Mouse (Mus musculus) midbrain, embryonic 13.5 days (tissue): ENCODE measurements at regions not wholly inside any gene's neighbourhood (a gene's known extent, or its start where the extent isn't known, plus 50 kb on each side); places are given as distances from the start of the nearest gene placed in this dataset.

ENCODE experiments used
- ATAC-seq: fragments of 200-750 bp; cut with Nextera tagmentation; 2 replicates; pipeline ENCODE4 v1.8.0; 2017; ENCODE audit warnings: mild to moderate bottlenecking, moderate TSS enrichment, moderate library complexity
- H3K27ac ChIP-seq: fragments of 300-500 bp; sonication (generic); 2 replicates; pipeline ENCODE4 v1.5.1; 2015; ENCODE audit warnings: inconsistent platforms, mild to moderate bottlenecking, moderate library complexity
- H3K27me3 ChIP-seq: fragments of 300-500 bp; sonication (generic); 2 replicates; pipeline ENCODE4 v1.6.1; 2015; ENCODE audit warnings: mild to moderate bottlenecking, inconsistent platforms
- H3K36me3 ChIP-seq: fragments of 300-500 bp; sonication (generic); 2 replicates; pipeline ENCODE4 v1.6.1; 2015; ENCODE audit warnings: mild to moderate bottlenecking, inconsistent platforms
- H3K4me1 ChIP-seq: fragments of 300-500 bp; sonication (generic); replicated peaks from 2 replicates; pipeline ENCODE4 v1.6.1; 2015; ENCODE audit warnings: inconsistent platforms
- H3K4me2 ChIP-seq: fragments of 300-500 bp; sonication (generic); replicated peaks from 2 replicates; pipeline ENCODE4 v1.6.1; 2015; ENCODE audit warnings: moderate library complexity, mild to moderate bottlenecking, inconsistent platforms
- H3K4me3 ChIP-seq: fragments of 300-500 bp; sonication (generic); replicated peaks from 2 replicates; pipeline ENCODE4 v1.5.1; 2015; ENCODE audit warnings: mild to moderate bottlenecking, inconsistent platforms
- H3K9ac ChIP-seq: fragments of 300-500 bp; sonication (generic); replicated peaks from 2 replicates; pipeline ENCODE4 v1.6.1; 2015; ENCODE audit warnings: mild to moderate bottlenecking, inconsistent platforms
- H3K9me3 ChIP-seq: fragments of 300-500 bp; sonication (generic); 2 replicates; pipeline ENCODE4 v1.6.1; 2016; ENCODE audit warnings: mild to moderate bottlenecking, inconsistent platforms
- WGBS: fragments of 180-500 bp; shearing (Covaris S2); methylation state at CpG from one replicate; pipeline ENCODE4 v1.1.7; 2015; 5-methylcytosine and 5-hydroxymethylcytosine counted together

GRCm38 (mm10) chr9:82484341-82484740, 345.0 kb upstream of the Irak1bp1 start:
- Histone ChIP-seq H3K9me3 (no peaks in the 10 kb centered on the region), H3K27me3 (no peaks in the 10 kb centered on the region), H3K4me2 (no peak overlapping the region), H3K4me3 (no peak overlapping the region), H3K27ac (no peak overlapping the region), H3K36me3 (no peaks in the 10 kb centered on the region), H3K9ac (no peak overlapping the region), H3K4me1 (no peaks in the 10 kb centered on the region)
- WGBS, result 79% methylated on average over 1 of the region's 1 CpGs
- no peak for ATAC-seq

DNA sequence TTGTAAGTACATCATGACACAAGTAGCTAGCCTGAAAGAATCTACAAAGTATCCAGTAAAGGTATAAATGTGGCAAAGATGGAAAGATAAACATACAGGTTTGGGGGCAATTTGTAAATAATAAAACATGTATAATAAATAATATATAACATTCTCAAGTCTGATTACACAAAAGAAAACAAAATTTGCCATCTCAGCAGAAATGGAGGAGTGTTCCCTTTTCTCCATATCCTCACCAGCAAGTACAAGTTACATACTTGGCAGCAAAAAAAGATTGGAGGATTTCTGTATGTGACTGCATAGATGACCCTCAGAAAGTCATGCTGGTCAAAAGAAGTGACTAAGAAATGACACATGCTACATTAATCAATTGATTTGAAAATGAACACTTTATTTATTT, 335.9 kb upstream of the Irak1bp1 start:
- no peak for ATAC-seq
- H3K27ac ChIP-seq, result no peak overlapping the region
- no peak overlapping the region for H3K4me2 ChIP-seq
- no peak overlapping the region for H3K4me3 ChIP-seq
- no peaks in the 10 kb centered on the region for H3K4me1 ChIP-seq
- H3K27me3 ChIP-seq, result no peaks in the 10 kb centered on the region
- no peaks in the 10 kb centered on the region for H3K36me3 ChIP-seq
- H3K9me3 ChIP-seq, result no peaks in the 10 kb centered on the region
- no peak overlapping the region for H3K9ac ChIP-seq

GRCm38 (mm10) chr9:82510014-82510413, 319.3 kb upstream of the Irak1bp1 start:
- no peaks in the 10 kb centered on the region for H3K9me3 ChIP-seq
- WGBS, result 27% methylated on average over 2 of the region's 2 CpGs
- no peak for ATAC-seq

DNA sequence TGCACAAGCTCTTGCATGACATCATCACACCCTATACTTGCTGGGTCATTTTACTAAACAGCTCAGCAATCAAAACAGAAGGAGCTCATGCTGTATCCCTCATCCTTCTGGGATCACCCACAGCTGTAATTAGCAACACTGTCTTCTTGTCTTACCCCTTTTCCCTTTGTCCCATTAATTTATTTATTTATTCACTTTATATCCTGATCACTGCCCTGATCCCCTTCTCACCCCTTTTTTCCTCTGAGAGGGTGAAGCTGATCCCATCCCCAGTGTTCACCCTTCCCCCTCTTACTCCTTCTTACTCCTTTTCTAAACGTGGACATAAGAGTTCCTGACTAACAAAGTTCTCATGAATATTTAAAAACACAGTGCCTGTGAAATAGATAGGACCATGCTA, 310.3 kb upstream of the Irak1bp1 start:
- Histone ChIP-seq H3K4me3 (no peak overlapping the region), H3K27ac (no peak overlapping the region), H3K9me3 (no peaks in the 10 kb centered on the region), H3K27me3 (no peaks in the 10 kb centered on the region), H3K9ac (no peak overlapping the region), H3K4me1 (no peaks in the 10 kb centered on the region), H3K4me2 (no peak overlapping the region), H3K36me3 (no peaks in the 10 kb centered on the region)
- WGBS, result 8% methylated on average over 1 of the region's 1 CpGs
- ATAC-seq, result 0 out of 2 replicates have a peak, but pooled peaks have one; percentile 55

More at GRCm38 (mm10) chr9:82510014-82510413, 319.3 kb upstream of the Irak1bp1 start:
- Histone ChIP-seq H3K4me1 (0 out of 2 replicates have a peak, but pooled peaks cover 2% of the 10 kb centered on the region), H3K36me3 (no peaks in the 10 kb centered on the region), H3K27ac (no peak overlapping the region), H3K9ac (no peak overlapping the region), H3K27me3 (no peaks in the 10 kb centered on the region), H3K4me3 (no peak overlapping the region), H3K4me2 (no peak overlapping the region)

- Histone ChIP-seq H3K9ac (no peak overlapping the region), H3K27me3 (no peaks in the 10 kb centered on the region), H3K4me2 (no peak overlapping the region), H3K27ac (no peak overlapping the region), H3K4me1 (no peaks in the 10 kb centered on the region), H3K36me3 (no peaks in the 10 kb centered on the region), H3K9me3 (no peaks in the 10 kb centered on the region), H3K4me3 (no peak overlapping the region)
- WGBS, result 81% methylated on average over 8 of the region's 8 CpGs
- no peak for ATAC-seq
These were observed 301.4 kb upstream of the Irak1bp1 start for GRCm38 (mm10) chr9:82527867-82528385.

GRCm38 (mm10) chr9:82552726-82553125, 276.6 kb upstream of the Irak1bp1 start:
- no peak overlapping the region for H3K4me2 ChIP-seq
- no peak overlapping the region for H3K27ac ChIP-seq
- no peak overlapping the region for H3K9ac ChIP-seq
- no peak overlapping the region for H3K4me3 ChIP-seq
- no peaks in the 10 kb centered on the region for H3K9me3 ChIP-seq
- peaks cover 6% of the 10 kb centered on the region; the same call in 1 of the 2 replicates for H3K4me1 ChIP-seq
- no peaks in the 10 kb centered on the region for H3K36me3 ChIP-seq
- no peaks in the 10 kb centered on the region for H3K27me3 ChIP-seq
- ATAC-seq, result 0 out of 2 replicates have a peak, but pooled peaks have one; percentile 40
- WGBS, result 71% methylated on average over 6 of the region's 6 CpGs

DNA sequence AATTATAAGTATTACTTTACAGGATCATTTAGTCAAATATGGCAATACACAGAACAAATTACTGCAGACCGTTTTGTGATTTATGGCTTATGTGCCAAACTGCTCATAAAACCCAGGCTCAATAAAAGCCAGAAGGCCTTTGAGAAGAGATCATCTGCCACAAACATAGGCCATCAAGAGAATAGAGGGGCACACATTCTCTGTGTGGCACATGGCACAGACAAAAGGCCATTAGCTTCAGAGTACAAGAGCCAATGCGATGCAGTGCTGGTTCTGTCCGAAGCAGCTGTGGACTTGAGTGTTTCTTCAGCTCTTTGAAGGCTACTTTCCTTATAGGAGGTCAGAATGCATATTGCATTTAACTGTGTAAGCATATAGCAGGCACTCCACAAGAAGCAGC, 276.1 kb upstream of the Irak1bp1 start:
- Histone ChIP-seq H3K9me3 (no peaks in the 10 kb centered on the region), H3K4me3 (no peak overlapping the region), H3K4me1 (0 out of 2 replicates have a peak, but pooled peaks cover 2% of the 10 kb centered on the region), H3K27ac (no peak overlapping the region), H3K4me2 (no peak overlapping the region), H3K9ac (no peak overlapping the region), H3K27me3 (no peaks in the 10 kb centered on the region), H3K36me3 (no peaks in the 10 kb centered on the region)
- no peak for ATAC-seq
- WGBS, result 90% methylated on average over 3 of the region's 3 CpGs

GRCm38 (mm10) chr9:82562551-82563465, 266.5 kb upstream of the Irak1bp1 start:
- Histone ChIP-seq H3K4me2 (no peak overlapping the region), H3K36me3 (no peaks in the 10 kb centered on the region), H3K9me3 (no peaks in the 10 kb centered on the region), H3K9ac (no peak overlapping the region), H3K4me1 (no peaks in the 10 kb centered on the region), H3K27me3 (no peaks in the 10 kb centered on the region), H3K27ac (no peak overlapping the region), H3K4me3 (no peak overlapping the region)
- WGBS, result 66% methylated on average over 1 of the region's 1 CpGs
- ATAC-seq, result no peak

DNA sequence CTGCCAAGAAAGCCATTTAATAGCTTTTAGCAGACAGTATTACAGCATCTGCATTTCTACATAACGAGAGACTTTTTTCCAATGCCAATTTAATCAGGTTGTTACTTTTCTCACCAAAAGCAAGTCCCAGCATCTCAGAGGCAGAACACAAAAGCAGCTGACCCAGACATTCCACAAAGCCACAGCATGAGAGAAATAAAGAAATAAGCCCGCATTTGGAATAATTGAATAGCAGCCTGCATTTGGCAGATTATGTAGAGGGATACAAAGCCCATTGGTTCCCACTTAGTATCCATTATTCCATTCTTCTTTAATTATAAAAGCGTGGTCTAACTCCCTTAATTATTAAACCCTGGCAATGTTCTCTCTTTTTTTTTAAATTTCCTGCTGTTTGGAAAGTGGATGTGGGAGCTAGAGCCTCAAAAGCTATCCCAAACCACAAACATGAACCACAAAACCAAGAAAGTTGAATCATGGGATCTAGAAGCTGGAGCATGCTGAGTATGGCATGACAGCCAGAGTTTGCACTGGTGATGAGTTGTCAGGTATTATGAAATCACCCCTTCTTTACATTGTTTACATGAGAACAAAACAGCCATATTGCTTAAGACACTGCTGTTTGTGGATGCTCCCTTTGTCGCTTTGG, 247.8 kb upstream of the Irak1bp1 start:
- no peaks in the 10 kb centered on the region for H3K4me1 ChIP-seq
- no peak overlapping the region for H3K9ac ChIP-seq
- H3K36me3 ChIP-seq, result no peaks in the 10 kb centered on the region
- H3K27ac ChIP-seq, result no peak overlapping the region
- ATAC-seq, result no peak
- no peak overlapping the region for H3K4me2 ChIP-seq
- H3K9me3 ChIP-seq, result no peaks in the 10 kb centered on the region
- no peak overlapping the region for H3K4me3 ChIP-seq
- H3K27me3 ChIP-seq, result no peaks in the 10 kb centered on the region
- 57% methylated on average over 4 of the region's 4 CpGs for WGBS

- Histone ChIP-seq H3K9me3 (no peaks in the 10 kb centered on the region), H3K36me3 (no peaks in the 10 kb centered on the region), H3K27me3 (no peaks in the 10 kb centered on the region), H3K4me3 (no peak overlapping the region), H3K4me1 (no peaks in the 10 kb centered on the region), H3K27ac (no peak overlapping the region), H3K4me2 (no peak overlapping the region), H3K9ac (no peak overlapping the region)
- WGBS, result 73% methylated on average over 11 of the region's 11 CpGs
- ATAC-seq, result no peak
These were observed 220.2 kb upstream of the Irak1bp1 start for GRCm38 (mm10) chr9:82609111-82609510.

DNA sequence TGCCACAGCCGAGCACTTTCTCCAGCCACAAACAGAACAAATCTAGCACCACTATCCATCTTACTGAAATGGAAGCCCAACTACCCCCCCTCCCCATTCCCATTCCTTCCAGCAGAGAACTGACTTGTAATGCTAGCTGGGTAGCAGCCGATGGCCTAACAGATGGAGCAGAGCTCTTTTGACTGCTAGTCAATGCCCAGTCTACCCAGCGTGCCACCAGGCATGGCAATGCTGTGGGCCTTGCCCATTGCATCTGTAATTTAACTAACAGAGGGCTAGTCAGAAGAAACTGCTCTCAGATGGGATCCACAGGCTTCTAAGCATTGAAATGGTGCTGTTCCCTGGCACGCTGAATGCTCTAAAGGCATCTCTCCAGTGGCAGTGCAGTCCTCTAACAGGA, 219.4 kb upstream of the Irak1bp1 start:
- H3K27me3 ChIP-seq, result no peaks in the 10 kb centered on the region
- H3K4me2 ChIP-seq, result no peak overlapping the region
- WGBS, result 95% methylated on average over 4 of the region's 4 CpGs
- no peak overlapping the region for H3K9ac ChIP-seq
- no peaks in the 10 kb centered on the region for H3K9me3 ChIP-seq
- no peak overlapping the region for H3K4me3 ChIP-seq
- no peaks in the 10 kb centered on the region for H3K36me3 ChIP-seq
- H3K27ac ChIP-seq, result no peak overlapping the region
- H3K4me1 ChIP-seq, result no peaks in the 10 kb centered on the region
- ATAC-seq, result no peak

GRCm38 (mm10) chr9:82612526-82612925, 216.8 kb upstream of the Irak1bp1 start:
- no peak for ATAC-seq

More at GRCm38 (mm10) chr9:82612526-82612925, 216.8 kb upstream of the Irak1bp1 start:
- Histone ChIP-seq H3K36me3 (no peaks in the 10 kb centered on the region), H3K27me3 (no peaks in the 10 kb centered on the region), H3K27ac (no peak overlapping the region), H3K4me3 (no peak overlapping the region), H3K9me3 (no peaks in the 10 kb centered on the region), H3K4me1 (no peaks in the 10 kb centered on the region), H3K9ac (no peak overlapping the region), H3K4me2 (no peak overlapping the region)
- 85% methylated on average over 2 of the region's 2 CpGs for WGBS
